Mouse (Mus musculus) liver, postnatal 0 days (tissue): ENCODE data around the gene Slc26a10.

Experiments used
- CTCF ChIP-seq: sonication (generic); IDR thresholded peaks from 2 replicates; pipeline ENCODE4 v1.5.1; 2016; ENCODE audit warnings: antibody characterized with exemption, low read depth
- EP300 ChIP-seq: IDR thresholded peaks from 2 replicates; pipeline ENCODE4 v1.6.1; 2016; ENCODE audit warnings: antibody characterized with exemption, low read depth, mild to moderate bottlenecking

DNA sequence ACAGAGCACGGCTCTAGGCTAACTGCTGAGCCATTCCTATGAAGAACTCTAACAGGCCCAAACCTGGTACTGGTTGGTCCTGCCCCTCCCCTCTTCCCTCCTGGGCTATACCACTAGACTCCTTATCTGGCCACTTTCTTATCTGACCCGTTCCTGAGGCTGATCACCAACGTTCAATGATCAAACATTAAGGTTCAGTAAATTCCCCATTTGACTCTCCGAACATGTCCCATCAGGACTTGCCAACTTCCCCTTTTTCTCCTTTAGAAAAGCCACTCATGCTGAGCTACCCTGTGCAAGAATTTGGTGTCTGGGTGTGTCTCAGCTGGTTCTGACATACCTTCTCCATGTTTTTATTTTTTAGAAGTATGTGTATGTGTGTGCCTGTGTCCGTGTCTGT, 53.9 kb downstream of the Slc26a10 start:
- peak; percentile 36 for TF ChIP-seq EP300
- TF ChIP-seq CTCF = no peak
